Mouse (Mus musculus) MEL (cell line): ENCODE measurements around the gene Vav2. TPM values are rescaled to one million over a fixed set of nuclear protein-coding genes. Genes with fewer than 3 reads are reported as not detected.

Source experiments
- DNase-seq: peaks from one replicate; pipeline ENCODE4 v3.0.0; 2011; ENCODE audit warnings: low read depth, low spot score
- H3K27ac ChIP-seq: 2 replicates; pipeline ENCODE4 v1.5.1; 2012; ENCODE audit warnings: low read depth, mild to moderate bottlenecking, control low read depth, low read length, moderate library complexity; ENCODE audit not compliant: control insufficient read depth
- H3K27me3 ChIP-seq, 2 experiments: fragments of 150-350 bp in 1 of 2; sonication (generic) in 1 of 2; 2 replicates each; pipeline ENCODE4 v1.6.1; 2012; ENCODE audit warnings: low read length in 2 of 2, mild to moderate bottlenecking in 2 of 2, improper control_type of control experiment in 1 of 2, moderate library complexity in 1 of 2; ENCODE audit not compliant: insufficient read depth in 2 of 2, control insufficient read depth in 1 of 2
- H3K36me3 ChIP-seq, 2 experiments: 2 replicates each; pipeline ENCODE4 v1.6.1; 2012 to 2014; ENCODE audit warnings: low read length in 2 of 2, improper control_type of control experiment in 1 of 2, inconsistent platforms in 1 of 2, mild to moderate bottlenecking in 1 of 2; ENCODE audit not compliant: insufficient read depth in 2 of 2, control insufficient read depth in 1 of 2
- H3K4me1 ChIP-seq, 2 experiments: fragments of 150-350 bp in 1 of 2; sonication (generic) in 1 of 2; 2 replicates each; pipeline ENCODE4 v1.6.1; 2012; ENCODE audit warnings: low read length in 2 of 2, improper control_type of control experiment in 1 of 2, mild to moderate bottlenecking in 1 of 2; ENCODE audit not compliant: insufficient read depth in 2 of 2, control insufficient read depth in 1 of 2
- H3K4me3 ChIP-seq, 2 experiments: fragments of 150-350 bp in 1 of 2; sonication (generic) in 1 of 2; 2 replicates each; pipeline ENCODE4 v1.5.1; 2012; ENCODE audit warnings: low read depth in 2 of 2, low read length in 2 of 2, mild to moderate bottlenecking in 2 of 2, moderate library complexity in 2 of 2, control low read depth in 1 of 2, improper control_type of control experiment in 1 of 2; ENCODE audit not compliant: control insufficient read depth in 1 of 2, insufficient read depth in 1 of 2
- H3K79me2 ChIP-seq: 2 replicates; pipeline ENCODE4 v1.6.1; 2012; ENCODE audit warnings: mild to moderate bottlenecking, low read length, moderate library complexity; ENCODE audit not compliant: control insufficient read depth, poor library complexity, insufficient read depth
- H3K9ac ChIP-seq: 2 replicates; pipeline ENCODE4 v1.6.1; 2012; ENCODE audit warnings: low read depth, mild to moderate bottlenecking, control low read depth, low read length, moderate library complexity; ENCODE audit not compliant: control insufficient read depth, poor library complexity, severe bottlenecking
- H3K9me3 ChIP-seq: fragments of 150-350 bp; sonication (generic); replicated peaks from 2 replicates; pipeline ENCODE4 v1.6.1; 2012; ENCODE audit warnings: mild to moderate bottlenecking, low read length, improper control_type of control experiment, moderate library complexity; ENCODE audit not compliant: insufficient read depth
- CHD2 ChIP-seq: IDR thresholded peaks from 2 replicates; pipeline ENCODE4 v1.6.1; 2011; ENCODE audit warnings: low read length, improper control_type of control experiment
- E2F4 ChIP-seq: IDR thresholded peaks from 2 replicates; pipeline ENCODE4 v1.6.1; 2011; ENCODE audit warnings: low read depth, low read length, improper control_type of control experiment, borderline replicate concordance
- ETS1 ChIP-seq: IDR thresholded peaks from 2 replicates; pipeline ENCODE4 v1.6.1; 2012; ENCODE audit warnings: low read depth, mild to moderate bottlenecking, inconsistent platforms, low read length, improper control_type of control experiment, moderate library complexity
- GATA1 ChIP-seq: IDR thresholded peaks from 2 replicates; pipeline ENCODE4 v1.6.1; 2011; ENCODE audit warnings: low read depth, low read length, improper control_type of control experiment
- JUND ChIP-seq: IDR thresholded peaks from 2 replicates; pipeline ENCODE4 v1.6.1; 2011; ENCODE audit warnings: low read depth, mild to moderate bottlenecking, improper control_type of control experiment, low read length
- KAT2A ChIP-seq: conservative IDR thresholded peaks from 2 replicates; pipeline ENCODE4 v1.6.1; 2012; ENCODE audit warnings: low read depth, low read length, improper control_type of control experiment, inconsistent platforms
- MAX ChIP-seq: IDR thresholded peaks from 2 replicates; pipeline ENCODE4 v1.6.1; 2011; ENCODE audit warnings: low read length, improper control_type of control experiment
- MAZ ChIP-seq: IDR thresholded peaks from 2 replicates; pipeline ENCODE4 v1.6.1; 2012; ENCODE audit warnings: low read depth, mild to moderate bottlenecking, inconsistent platforms, low read length, improper control_type of control experiment
- MXI1 ChIP-seq: IDR thresholded peaks from 2 replicates; pipeline ENCODE4 v1.6.1; 2011; ENCODE audit warnings: mild to moderate bottlenecking, low read depth, low read length, improper control_type of control experiment
- MYC ChIP-seq: IDR thresholded peaks from 2 replicates; pipeline ENCODE4 v1.6.1; 2011; ENCODE audit warnings: low read depth, mild to moderate bottlenecking, low read length, improper control_type of control experiment, moderate library complexity
- NRF1 ChIP-seq: IDR thresholded peaks from 2 replicates; pipeline ENCODE4 v1.6.1; 2014; ENCODE audit warnings: low read depth, mild to moderate bottlenecking, inconsistent platforms, low read length, improper control_type of control experiment, moderate library complexity; ENCODE audit not compliant: poor library complexity, insufficient read depth, severe bottlenecking
- POLR2A ChIP-seq, 2 experiments: IDR thresholded peaks; 2 replicates each; pipeline ENCODE4 v1.6.1; 2011 to 2012; ENCODE audit warnings: low read length in 2 of 2, mild to moderate bottlenecking in 2 of 2, control low read depth in 1 of 2, improper control_type of control experiment in 1 of 2, low read depth in 1 of 2, moderate library complexity in 1 of 2; ENCODE audit not compliant: control insufficient read depth in 1 of 2, insufficient read depth in 1 of 2, poor library complexity in 1 of 2
- RCOR1 ChIP-seq: IDR thresholded peaks from 2 replicates; pipeline ENCODE4 v1.6.1; 2012; ENCODE audit warnings: low read depth, mild to moderate bottlenecking, inconsistent platforms, low read length, improper control_type of control experiment
- SIN3A ChIP-seq: IDR thresholded peaks from 2 replicates; pipeline ENCODE4 v1.6.1; 2012; ENCODE audit warnings: low read length, improper control_type of control experiment, inconsistent platforms
- TBP ChIP-seq: IDR thresholded peaks from 2 replicates; pipeline ENCODE4 v1.8.0; 2011; ENCODE audit warnings: low read depth, low read length, improper control_type of control experiment
- UBTF ChIP-seq: IDR thresholded peaks from 2 replicates; pipeline ENCODE4 v1.6.1; 2012; ENCODE audit warnings: low read depth, mild to moderate bottlenecking, inconsistent platforms, low read length, improper control_type of control experiment, moderate library complexity, borderline replicate concordance; ENCODE audit not compliant: insufficient read depth
- USF2 ChIP-seq, 2 experiments: IDR thresholded peaks; 2 replicates each; pipeline ENCODE4 v1.6.1; 2011 to 2012; ENCODE audit warnings: improper control_type of control experiment in 2 of 2, low read length in 2 of 2, borderline replicate concordance in 1 of 2, inconsistent platforms in 1 of 2, low read depth in 1 of 2, mild to moderate bottlenecking in 1 of 2; ENCODE audit not compliant: insufficient read depth in 1 of 2
- ZC3H11A ChIP-seq: IDR thresholded peaks from 2 replicates; pipeline ENCODE4 v1.6.1; 2012; ENCODE audit warnings: low read depth, mild to moderate bottlenecking, inconsistent platforms, low read length, improper control_type of control experiment
- ZMIZ1 ChIP-seq: IDR thresholded peaks from 2 replicates; pipeline ENCODE4 v1.6.1; 2012; ENCODE audit warnings: low read depth, mild to moderate bottlenecking, inconsistent platforms, low read length, improper control_type of control experiment, moderate library complexity
- polyA plus RNA-seq, 2 experiments: library from polyadenylated mRNA; stranded (reverse) in 1 of 2; unstranded in 1 of 2; fragments of >175 nt in 1 of 2; fragments of >200 nt in 1 of 2; gene quantifications; 2 replicates each; pipeline versions ENCODE4 v1.2.1 to v1.2.4; 2012; ENCODE audit warnings: low replicate concordance in 2 of 2, low read depth in 1 of 2; ENCODE audit not compliant: insufficient read length in 2 of 2, insufficient read depth in 1 of 2, missing spikeins in 1 of 2
- total RNA-seq: library from RNA; depleted of rRNA; stranded (reverse); fragments of 300-350 nt; gene quantifications from 2 replicates; pipeline ENCODE4 v1.2.3, GENCODE M21; 2012

The Vav2 gene
- total and polyA plus RNA-seq, 3 experiments = 8.8 to 15.9 TPM; not detected in 1

DNA sequence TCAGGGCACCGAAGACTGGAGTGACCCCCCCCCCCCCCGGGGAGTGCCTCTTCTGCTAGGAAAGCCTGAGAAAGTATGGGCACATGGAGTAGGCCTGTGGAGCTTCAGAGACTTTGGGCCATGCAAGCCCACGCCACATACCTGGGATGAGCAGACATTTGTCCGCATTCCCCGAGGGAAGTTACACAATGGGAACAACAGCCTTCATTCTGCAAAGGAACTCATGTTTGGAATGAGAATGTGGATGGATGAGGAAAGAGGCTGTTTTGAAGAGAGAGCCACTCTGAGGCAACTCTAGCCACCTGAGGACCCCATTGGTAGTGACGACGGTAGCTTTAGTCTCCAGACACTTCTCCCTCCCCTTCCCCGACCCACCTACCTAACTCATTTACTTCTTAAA, 106.0 kb downstream of the Vav2 start:
- TF ChIP-seq JUND = no peak
- no peak for TF ChIP-seq ETS1
- TF ChIP-seq UBTF = no peak
- Histone ChIP-seq H3K4me1 (peaks cover 0 to 5% of the 10 kb centered on the region in 2 experiments; a peak in 2 of 4 replicates), H3K27ac (no peak overlapping the region), H3K4me3 (no peak overlapping the region), H3K27me3 (no peaks in the 10 kb centered on the region), H3K79me2 (no peaks in the 10 kb centered on the region), H3K9ac (no peak overlapping the region), H3K36me3 (peaks cover 0 to 2% of the 10 kb centered on the region in 2 experiments; a peak in 1 of 4 replicates), H3K9me3 (no peaks in the 10 kb centered on the region)
- DNase-seq = no peak

GRCm38 (mm10) chr2:27318606-27319005, 108.2 kb downstream of the Vav2 start:
- no peak overlapping the region for H3K9ac ChIP-seq
- H3K36me3 ChIP-seq = peaks cover 0 to 2% of the 10 kb centered on the region in 2 experiments; a peak in 1 of 4 replicates
- H3K27ac ChIP-seq = no peak overlapping the region
- TF ChIP-seq ZMIZ1 = no peak
- no peak for TF ChIP-seq MAZ
- TF ChIP-seq E2F4 = no peak
- TF ChIP-seq MYC = no peak
- TF ChIP-seq UBTF = no peak
- no peak for TF ChIP-seq KAT2A
- TF ChIP-seq MXI1 = no peak
- no peak for TF ChIP-seq ZC3H11A
- no peak for TF ChIP-seq SIN3A
- no peak for TF ChIP-seq USF2 (IDR thresholded peaks at IDR 0.05; ENCODE audit: borderline replicate concordance in 1 of 2, insufficient read depth in 1 of 2, low read depth in 1 of 2, low read length in 2 of 2)
- no peak for TF ChIP-seq TBP
- no peak for TF ChIP-seq MAX
- no peak for TF ChIP-seq POLR2A (IDR thresholded peaks at IDR 0.05; ENCODE audit: control insufficient read depth in 1 of 2, insufficient read depth in 1 of 2, low read depth in 1 of 2, low read length in 2 of 2, poor library complexity in 1 of 2)
- DNase-seq = no peak
- no peaks in the 10 kb centered on the region for H3K27me3 ChIP-seq
- H3K9me3 ChIP-seq = no peaks in the 10 kb centered on the region
- peaks cover 0 to 5% of the 10 kb centered on the region in 2 experiments; a peak in 2 of 4 replicates for H3K4me1 ChIP-seq
- no peaks in the 10 kb centered on the region for H3K79me2 ChIP-seq
- H3K4me3 ChIP-seq = no peak overlapping the region

- H3K9ac ChIP-seq = no peak overlapping the region
- no peak for DNase-seq
- H3K4me3 ChIP-seq = no peak overlapping the region
- H3K9me3 ChIP-seq = no peaks in the 10 kb centered on the region
- no peaks in the 10 kb centered on the region for H3K27me3 ChIP-seq
- no peak for TF ChIP-seq ZMIZ1
- no peak for TF ChIP-seq NRF1
- TF ChIP-seq RCOR1 = no peak
- no peak for TF ChIP-seq CHD2
- no peak for TF ChIP-seq GATA1
- TF ChIP-seq ETS1 = no peak
- peaks cover 0 to 2% of the 10 kb centered on the region in 2 experiments; a peak in 1 of 4 replicates for H3K36me3 ChIP-seq
- H3K27ac ChIP-seq = no peak overlapping the region
- H3K79me2 ChIP-seq = no peaks in the 10 kb centered on the region
- H3K4me1 ChIP-seq = peaks cover 0 to 5% of the 10 kb centered on the region in 2 experiments; a peak in 2 of 4 replicates
Measured at GRCm38 (mm10) chr2:27318197-27318596, 108.6 kb downstream of the Vav2 start.
